Mouse (Mus musculus) myocyte (in vitro differentiated cells): ENCODE measurements around the gene Rnf4.

Source experiments
- CEBPB ChIP-seq: IDR thresholded peaks from 2 replicates; pipeline ENCODE4 v1.6.1; 2011; ENCODE audit warnings: mild to moderate bottlenecking, moderate library complexity; ENCODE audit not compliant: poor library complexity, insufficient read depth, severe bottlenecking
- E2F4 ChIP-seq: IDR thresholded peaks from one replicate; pipeline ENCODE4 v1.6.1; 2011; ENCODE audit warnings: mild to moderate bottlenecking, control low read depth, moderate library complexity; ENCODE audit not compliant: insufficient read depth
- MAX ChIP-seq: IDR thresholded peaks from one replicate; pipeline ENCODE4 v1.6.1; 2011; ENCODE audit warnings: low read depth, mild to moderate bottlenecking, control low read depth
- MYOG ChIP-seq, 3 experiments: IDR thresholded peaks; one replicate each; pipeline ENCODE4 v1.6.1; 2011; ENCODE audit warnings: control low read depth in 2 of 3, low read depth in 2 of 3, mild to moderate bottlenecking in 2 of 3; ENCODE audit not compliant: insufficient read length in 2 of 3, control insufficient read depth in 1 of 3, insufficient read depth in 1 of 3
- POLR2A ChIP-seq: IDR thresholded peaks from one replicate; pipeline ENCODE4 v1.6.1; 2011; ENCODE audit warnings: low read depth, mild to moderate bottlenecking, control low read depth, moderate library complexity; ENCODE audit not compliant: insufficient read length
- POLR2AphosphoS2 ChIP-seq: IDR thresholded peaks from one replicate; pipeline ENCODE4 v1.6.1; 2011; ENCODE audit warnings: low read depth, control low read depth; ENCODE audit not compliant: insufficient read length
- SRF ChIP-seq: IDR thresholded peaks from one replicate; pipeline ENCODE4 v1.6.1; 2011; ENCODE audit warnings: low read depth; ENCODE audit not compliant: control insufficient read depth, insufficient read length
- TCF3 ChIP-seq: IDR thresholded peaks from one replicate; pipeline ENCODE4 v1.6.1; 2011; ENCODE audit warnings: low read depth, control low read depth; ENCODE audit not compliant: insufficient read length
- USF1 ChIP-seq: IDR thresholded peaks from one replicate; pipeline ENCODE4 v1.6.1; 2011; ENCODE audit warnings: low read depth, mild to moderate bottlenecking, control low read depth, moderate library complexity

GRCm38 (mm10) chr5:34368551-34369290 is 32.6 kb downstream of the Rnf4 start:
- TF ChIP-seq USF1 (no peak), POLR2A (no peak), MAX (no peak), MYOG (IDR thresholded peaks at IDR 0.05; ENCODE audit: control insufficient read depth in 1 of 3, insufficient read depth in 1 of 3, insufficient read length in 2 of 3, low read depth in 2 of 3) (no peak), CEBPB (0 out of 2 replicates have a peak, but pooled peaks have one; percentile 31), TCF3 (no peak), POLR2AphosphoS2 (no peak), E2F4 (no peak), SRF (no peak)
